Mouse (Mus musculus): ENCODE measurements around the gene Gtf3c2.
A peak's percentile ranks its signal among the peaks of the same experiment; 100 is the strongest.
"Not testable (repeated sequence)": the region's sequence is repeated elsewhere in the genome, so short reads cannot be mapped to it uniquely, and the experiment has no call there.

Gtf3c2 gene

DNA sequence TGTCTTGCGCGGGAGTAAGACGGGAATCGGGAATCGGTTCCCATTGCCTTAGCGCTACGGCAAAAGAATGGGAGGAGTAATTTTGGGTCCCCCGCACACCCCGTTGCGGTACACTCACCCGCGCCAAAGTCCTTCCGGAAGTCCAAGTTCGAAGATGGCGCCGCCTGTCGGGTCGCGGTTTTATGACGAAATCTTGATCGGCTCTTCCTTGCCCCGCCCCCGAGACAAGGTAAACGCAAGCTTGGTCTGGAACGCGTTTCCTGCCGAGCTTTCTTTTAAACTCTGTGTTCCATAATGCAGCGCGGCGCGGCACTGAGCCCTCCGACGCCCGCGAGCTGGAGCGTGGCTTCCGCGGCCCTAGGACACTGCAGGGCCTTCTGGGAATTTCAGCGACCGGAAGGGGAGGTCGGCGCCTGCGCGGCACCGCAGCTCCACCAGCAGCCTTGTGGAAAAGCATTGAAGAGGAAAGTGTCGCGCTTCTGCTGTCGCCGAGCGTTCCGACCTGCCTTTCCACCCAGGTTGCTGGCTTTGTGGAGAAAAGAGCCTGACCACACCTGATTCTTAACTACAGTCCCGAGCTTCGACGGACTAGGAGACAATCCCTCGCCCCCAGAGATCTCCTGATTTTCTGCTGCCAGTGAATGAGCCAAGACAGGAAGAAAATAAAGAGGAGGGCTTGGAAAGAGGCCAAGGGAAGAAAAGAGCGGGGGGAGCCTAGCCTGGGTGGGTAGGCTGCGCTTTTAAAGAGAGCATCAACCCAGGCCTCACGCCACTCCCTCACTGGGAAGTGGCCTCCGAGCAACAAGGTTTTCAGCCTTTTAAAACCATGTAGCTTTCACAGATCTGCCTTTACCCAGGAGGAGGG is at the start of gene Gtf3c2, which contains the start of gene Gm29609:
TSS of gene Gtf3c2 (minus strand) at position 379 of the 865 bp plus-strand sequence.
TSS of gene Gm29609 (minus strand) at position 146 of the 865 bp plus-strand sequence.
- peak; percentile 97 for DNase-seq

DNA sequence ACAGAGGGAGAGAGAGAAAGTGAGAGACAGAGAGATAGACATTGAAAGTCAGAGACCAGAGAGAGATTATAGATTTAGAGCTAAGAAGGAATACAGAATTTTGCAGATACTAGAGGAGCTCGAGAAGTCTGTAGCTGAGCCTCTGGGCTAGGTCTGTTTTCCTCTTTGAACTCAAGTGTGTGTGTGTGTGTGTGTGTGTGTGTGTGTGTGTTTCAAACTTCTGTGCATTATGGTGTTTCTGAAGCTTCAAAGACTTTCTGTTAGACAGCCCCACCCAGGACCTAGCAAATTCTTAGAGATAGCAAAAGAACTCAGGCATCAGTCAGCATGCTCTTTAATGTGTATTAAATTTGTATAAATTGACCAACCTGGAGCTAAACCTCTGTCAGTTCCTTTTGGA is 46.7 kb upstream of the Gtf3c2 start:
- DNase-seq = no peak

DNA sequence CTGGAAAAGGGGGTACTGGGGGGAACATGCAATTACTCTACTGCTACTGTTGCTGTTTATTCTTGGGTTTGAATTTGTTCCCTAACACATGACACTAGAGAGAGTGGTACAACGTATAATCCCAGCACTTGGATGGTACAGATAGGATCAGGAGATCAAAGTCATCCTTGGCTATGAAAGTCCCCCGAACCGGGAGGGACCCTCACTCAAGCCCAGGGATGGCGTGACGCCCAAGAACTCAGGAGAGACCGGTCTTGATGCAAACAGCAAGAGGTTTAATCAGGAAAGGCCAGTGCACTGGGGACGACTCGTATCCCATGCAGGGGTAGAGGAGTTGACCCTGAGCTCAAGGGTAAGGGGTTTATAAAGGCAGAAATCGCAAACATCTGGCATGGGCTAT is 42.8 kb upstream of the Gtf3c2 start:
- DNase-seq = peak; percentile 51

DNA sequence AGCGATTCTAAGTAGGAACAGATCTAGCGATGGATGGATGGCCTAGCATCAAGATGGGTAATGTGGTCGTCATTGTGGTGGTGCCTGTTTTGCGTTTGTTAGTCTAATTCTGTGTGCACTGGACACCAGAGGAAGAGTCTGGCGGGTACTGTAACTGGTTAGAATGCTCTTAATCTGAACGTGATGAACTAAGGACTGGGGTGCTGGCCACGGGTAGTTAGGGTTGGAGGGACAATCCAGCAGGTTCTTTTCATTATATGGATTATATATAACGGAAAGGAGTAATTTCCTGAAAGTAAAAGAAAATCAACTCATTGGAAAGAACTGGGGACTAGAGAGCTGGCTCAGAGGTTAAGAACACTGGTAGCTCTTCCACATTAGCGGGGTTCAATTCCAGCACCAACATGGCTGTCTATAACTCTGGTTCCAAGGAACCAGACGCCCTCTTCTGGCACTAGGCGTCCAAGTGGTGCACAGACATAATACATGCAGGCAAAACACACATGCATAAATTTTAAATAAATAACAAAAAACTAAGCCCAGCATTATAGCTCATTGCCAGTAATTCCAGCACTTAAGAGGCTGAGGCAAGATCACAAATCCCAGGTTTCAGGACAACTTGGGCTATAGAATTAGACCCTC is 41.5 kb upstream of the Gtf3c2 start:
- peak; percentile 49 for DNase-seq

DNA sequence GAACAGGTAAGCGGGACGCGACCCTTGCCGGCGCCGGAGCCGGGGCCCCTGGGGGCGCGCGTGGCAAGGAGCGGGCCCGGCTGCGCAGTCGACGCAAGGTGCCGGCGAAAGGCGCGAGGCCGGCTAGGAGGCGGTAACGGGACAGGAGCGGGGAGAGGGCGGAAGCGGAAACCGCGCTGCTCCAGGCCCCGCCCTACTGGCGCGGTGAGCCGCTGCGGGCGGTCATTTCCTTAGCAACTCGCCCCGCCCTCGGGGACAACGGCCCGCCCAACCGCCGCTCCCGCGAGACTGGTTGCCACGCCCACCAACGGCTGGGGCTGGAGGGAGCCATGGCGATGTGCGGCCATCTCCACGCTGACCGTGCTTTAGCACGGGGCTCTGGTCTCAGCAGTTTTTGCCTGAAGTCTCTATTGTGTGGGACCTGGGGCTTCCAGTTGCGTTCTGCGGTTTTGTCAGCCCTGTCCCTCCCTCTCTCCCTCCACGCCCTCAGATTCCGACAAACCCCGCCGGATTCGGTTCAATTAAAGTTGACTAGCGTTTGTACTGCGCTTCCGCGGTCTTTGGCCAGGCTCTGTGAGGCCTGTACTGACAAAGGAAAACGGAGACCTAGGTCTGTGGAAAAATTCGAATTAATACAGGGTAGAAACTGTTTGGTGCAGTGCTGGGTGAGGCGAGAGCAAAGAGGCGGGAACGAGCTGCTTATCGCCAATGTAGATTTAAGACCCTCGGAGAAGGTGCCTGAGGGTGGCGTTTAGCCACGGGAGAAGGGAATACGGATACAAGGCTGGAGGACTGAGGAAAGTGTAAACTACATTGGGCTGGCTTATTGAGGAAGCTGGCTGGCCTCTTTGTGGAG is 40.7 kb upstream of the Gtf3c2 start, which contains the start of gene Ppm1g:
TSS of gene Ppm1g (minus strand) at position 240 of the 856 bp plus-strand sequence.
- peak; percentile 93 for DNase-seq

DNA sequence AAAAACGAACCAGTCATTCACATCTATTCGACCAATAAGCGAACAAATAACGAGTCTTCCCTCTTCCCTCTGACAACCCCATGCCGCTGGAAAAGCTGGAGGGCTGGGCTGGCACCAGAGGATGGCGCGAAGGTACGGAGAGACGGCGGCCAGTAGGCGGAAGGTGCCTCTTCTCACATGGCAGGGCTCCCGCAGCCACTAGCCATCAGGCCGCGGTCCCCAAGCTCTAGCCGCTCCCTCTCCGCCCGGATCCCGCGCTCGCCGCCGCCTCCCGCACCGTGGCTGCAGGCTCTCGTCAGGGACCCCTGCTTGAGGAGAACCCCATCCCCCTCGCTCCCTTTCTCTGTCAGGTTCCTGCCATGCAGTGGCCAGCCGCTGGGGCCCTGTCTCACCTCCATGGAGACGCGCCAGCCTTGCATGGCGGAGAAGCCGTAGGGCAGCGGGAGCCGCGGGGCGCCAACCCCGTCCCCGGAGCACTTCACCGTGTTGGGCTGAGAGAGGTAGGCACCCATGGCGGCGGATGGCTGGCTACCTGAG is 40.0 kb upstream of the Gtf3c2 start:
- no peak for DNase-seq

DNA sequence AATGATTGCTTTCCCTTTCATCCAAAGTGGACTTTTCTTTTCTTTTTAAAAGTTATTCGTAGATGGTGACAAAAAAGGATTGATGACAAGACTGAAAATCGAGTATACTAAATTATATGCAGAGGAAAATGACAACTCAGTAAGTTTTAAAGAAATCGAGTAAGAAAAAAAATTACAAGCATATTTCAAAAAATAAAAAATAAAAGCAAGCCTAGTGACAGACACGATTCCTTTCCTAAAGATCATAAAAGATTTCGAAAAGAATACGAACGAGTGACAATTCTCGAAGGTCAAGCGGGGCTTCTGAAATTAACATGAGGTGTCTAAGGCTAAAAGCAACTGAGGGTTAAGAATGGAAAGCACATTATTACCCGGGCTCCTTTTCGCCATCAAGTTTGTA is 39.5 kb upstream of the Gtf3c2 start:
- no peak for DNase-seq

DNA sequence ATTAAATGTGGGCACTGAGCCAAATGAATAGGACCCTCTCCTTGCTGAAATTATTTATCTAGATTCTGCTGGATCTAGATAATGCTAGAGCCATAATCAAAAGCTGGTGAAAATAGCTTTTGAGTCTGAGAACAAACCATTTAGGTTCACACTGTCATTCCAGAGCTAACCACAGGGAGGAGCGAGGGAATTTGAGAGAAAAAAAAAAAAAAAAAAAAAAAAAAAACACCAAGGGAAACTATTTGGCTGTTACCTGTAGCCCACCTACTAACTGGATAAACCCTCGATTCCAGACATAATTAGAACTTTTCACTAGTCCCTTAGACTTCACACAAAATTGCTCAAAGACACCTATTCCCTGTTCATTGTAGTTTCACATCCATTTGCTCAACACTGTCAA is 39.1 kb upstream of the Gtf3c2 start:
- DNase-seq = peak; percentile 32

DNA sequence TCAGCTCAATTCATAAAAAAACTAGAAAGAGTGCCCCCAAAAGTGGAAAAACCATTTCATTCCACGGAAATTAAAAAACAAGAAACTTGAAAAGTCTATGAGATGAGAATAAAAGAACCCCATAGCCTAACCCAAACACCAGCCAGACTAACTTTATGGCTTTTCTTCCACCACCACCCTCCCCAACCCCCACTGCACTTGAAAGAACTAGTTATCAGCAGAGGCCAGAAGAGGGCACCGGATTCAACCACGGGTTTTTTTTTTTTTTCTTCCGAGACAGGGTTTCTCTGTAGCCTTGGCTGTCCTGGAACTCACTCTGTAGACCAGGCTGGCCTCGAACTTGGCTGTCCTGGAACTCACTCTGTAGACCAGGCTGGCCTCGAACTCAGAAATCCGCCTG is 38.4 kb upstream of the Gtf3c2 start:
- DNase-seq = no peak

DNA sequence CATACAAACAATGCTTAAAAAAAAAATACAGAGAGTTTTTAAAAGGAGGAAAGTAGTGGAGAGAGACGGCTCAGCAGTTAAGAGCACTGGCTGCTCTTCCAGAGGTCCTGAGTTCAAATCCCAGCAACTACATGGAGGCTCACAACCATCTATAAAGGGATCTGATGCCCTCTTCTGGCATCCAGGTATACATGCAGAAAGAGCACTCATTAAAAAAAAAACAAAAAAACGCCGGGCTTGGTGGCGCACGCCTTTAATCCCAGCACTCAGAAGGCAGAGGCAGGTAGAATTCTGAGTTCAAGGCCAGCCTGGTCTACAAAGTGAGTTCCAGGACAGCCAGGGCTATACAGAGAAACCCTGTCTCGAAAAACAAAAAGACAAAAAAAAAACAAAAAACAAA is 36.6 kb upstream of the Gtf3c2 start:
- DNase-seq = not testable (repeated sequence)

DNA sequence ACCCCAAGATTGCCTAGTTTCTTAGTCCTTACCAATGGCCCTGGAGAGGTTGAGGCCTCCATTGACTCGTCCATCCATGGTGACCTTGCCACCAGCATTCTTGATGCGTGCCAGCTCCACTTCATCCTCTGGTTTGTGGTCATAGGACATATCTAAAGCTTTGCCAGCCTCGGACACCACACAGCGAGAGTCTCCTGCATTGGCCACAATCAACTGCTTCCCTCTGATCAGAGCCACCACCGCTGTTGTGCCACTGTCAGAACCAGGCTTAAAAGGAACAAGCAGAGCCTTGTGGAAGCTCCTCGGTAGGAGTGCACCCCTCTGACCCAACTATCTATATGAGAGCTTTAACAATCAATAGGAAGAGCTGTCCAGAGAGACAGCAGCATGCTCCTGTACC is 24.5 kb upstream of the Gtf3c2 start:
- DNase-seq = no peak

DNA sequence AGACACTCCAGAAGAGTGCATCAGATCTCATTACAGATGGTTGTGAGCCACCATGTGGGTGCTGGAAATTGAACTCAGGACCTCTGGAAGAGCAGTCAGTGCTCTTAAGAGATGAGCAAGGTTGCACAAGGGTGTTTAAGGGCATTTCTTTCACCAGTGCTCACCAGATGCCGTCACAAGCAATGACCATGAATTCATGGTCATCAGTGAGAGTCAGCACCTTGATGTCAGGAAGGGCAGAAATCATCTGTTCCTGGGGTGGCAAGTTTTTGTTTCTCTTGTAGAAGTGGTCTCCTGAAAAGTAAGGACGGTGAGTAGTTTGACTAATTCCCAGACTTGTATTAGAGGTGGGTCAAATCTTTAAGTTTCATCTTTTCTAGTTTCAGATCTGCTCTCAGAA is 23.9 kb upstream of the Gtf3c2 start:
- DNase-seq = no peak

DNA sequence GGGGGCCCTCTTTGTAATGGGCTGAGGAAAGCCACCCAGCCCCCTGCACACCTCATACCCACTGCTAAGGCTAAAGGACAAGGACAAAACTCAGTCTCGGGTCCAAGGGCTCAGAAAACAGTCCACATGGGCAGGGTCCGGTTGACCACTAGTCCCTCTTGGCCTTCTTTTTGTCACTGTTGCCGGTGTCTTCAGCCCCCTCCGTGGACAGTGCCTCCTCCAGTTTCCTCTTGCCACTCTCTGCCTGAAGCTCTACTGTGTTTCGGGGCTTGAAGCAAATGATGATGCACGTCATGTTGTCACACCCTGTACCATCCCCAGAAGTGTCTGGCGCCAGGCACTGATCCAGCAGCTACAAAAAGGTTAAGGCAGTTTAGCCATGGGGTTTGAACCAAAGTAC is 23.0 kb upstream of the Gtf3c2 start:
- DNase-seq = no peak

DNA sequence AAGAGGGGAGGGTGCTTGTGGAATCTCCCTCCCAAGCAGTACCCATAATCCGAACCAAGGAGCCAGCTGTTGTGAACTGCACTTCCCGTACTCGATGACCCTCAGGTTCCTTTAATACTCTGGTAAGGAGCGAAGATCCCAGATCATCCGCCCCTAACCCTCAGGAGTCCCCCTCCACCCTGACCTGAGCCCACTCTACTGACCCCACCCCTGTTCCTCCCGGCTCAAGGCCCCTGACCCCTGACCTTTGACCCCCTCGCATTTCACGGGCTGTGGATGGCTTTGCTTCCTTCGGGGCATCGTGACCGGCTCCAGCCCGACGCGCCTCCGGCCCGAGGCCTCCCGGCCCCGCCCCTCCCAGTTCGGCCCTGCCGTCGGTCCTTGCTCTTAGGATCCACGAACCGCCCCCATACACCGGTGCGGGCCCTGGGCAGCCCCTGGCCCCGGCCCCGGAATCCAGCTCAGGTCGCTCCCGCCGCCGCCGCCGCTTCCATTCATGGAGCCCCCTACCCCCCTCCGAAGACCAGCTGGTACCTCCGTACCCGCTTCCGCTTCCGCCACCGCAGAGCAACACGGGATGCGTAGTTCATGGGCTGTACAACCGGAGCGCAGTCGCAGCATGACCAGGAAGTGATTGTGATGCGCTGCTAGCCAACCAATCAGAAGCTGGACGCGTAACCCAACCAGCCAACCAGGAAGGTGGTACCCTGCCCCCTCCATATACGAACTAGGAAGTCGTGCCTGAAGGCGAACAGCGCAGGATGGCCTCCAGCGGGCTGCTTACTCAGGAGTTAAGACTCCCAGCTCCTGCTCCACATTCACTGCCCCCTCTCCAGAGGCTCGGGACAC is 22.0 kb upstream of the Gtf3c2 start, which contains the start of gene Zfp513:
TSS of gene Zfp513 (minus strand) at position 562 of the 849 bp plus-strand sequence.
- DNase-seq = peak; percentile 98

DNA sequence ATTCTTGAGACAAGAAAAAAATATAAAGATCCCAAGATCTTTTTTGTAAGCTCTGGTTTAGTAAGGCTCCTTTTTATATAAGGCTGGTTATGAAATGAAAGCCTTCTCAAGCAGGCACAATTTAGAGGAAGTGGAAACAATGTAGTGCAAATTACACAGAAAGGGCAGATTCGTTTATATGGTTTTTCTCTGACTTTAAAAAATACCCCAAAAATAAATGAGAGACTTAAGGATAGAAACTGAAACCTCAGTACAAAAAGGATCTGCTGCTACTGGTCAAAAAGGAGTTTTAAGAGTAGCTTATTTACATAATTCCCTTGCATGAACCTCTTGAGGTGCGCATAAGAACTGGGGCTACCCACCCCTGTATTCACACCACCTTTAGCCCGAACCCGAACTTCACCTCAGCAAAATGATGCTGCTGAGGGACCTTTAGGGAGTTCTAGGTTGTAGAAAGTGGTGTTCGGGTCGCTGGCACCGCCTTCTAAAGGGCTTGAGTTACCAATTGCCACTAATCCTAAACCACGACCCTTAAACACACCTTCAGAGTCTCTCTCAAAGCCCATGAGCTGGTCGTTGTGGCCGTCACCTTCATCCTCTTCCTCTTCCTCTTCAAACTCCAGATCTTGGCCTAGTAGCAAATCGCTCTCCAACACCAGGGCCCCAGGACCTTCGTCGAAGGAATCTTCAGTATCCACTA is 21.2 kb upstream of the Gtf3c2 start:
- DNase-seq = no peak

DNA sequence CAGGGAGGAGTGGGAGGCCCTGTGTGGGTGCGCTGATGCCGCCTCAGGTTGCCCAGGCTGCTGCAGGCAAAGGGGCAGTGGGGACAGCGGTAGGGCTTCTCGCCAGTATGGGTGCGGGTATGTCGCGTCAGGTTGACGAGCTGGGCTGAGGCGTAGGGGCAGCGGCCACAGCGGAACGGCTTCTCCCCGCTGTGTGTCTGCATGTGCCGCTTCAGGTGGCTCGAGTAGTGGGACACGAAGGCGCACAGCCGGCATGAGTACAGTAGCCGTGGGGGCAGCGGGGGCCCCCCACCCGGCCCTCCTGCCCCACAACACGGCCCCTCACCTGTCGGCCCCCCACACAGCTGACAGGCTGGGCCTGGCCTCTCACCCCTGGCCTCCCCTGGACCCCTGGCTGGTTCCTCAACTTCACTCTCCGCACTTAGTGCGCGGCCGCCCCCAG is 20.4 kb upstream of the Gtf3c2 start:
- DNase-seq = no peak

DNA sequence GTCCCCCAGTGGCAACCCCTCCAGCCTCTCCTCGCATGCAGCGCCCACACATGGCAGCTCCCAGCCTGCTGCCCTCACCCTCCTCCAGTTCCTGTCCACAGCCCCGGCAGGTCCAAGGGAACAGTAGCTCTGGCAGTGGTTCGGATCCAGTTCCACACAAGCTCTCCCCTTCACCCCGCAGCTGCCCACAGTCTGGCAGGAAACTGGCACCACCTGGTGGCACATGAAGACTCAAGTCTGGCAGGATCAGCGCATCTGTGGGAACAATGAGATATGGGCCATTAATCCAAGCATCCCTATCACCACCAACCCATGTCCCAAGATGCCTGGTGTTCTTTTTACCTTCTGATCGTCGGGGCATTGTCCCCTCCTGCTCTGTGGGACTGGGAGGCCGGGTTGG is 19.9 kb upstream of the Gtf3c2 start:
- DNase-seq = no peak

DNA sequence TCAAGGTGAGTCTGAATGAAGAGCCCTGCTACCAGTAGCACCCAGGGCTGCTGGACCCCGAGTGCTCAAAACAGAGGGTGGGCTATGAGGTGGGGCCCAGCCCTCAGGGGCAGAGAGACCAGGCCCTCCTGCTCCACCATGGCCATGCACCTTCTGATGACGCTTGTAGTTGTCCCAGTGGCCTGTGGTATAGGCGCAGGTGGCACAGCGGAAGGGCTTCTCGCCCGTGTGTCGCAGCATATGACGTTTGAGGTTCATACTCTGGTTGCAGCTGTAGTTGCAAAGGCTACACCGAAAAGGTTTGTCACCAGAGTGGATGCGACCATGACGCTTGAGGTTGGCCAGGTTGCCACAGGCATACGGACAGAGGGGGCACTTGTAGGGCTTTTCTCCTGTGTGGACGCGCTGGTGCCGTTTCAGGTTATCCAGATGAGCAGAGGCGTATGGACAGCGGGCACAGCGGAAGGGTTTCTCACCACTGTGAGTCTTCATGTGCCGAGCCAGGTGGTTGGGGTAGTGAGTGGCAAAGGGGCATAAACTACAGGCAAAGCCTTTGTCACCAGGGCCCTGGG is 19.5 kb upstream of the Gtf3c2 start:
- DNase-seq = no peak

DNA sequence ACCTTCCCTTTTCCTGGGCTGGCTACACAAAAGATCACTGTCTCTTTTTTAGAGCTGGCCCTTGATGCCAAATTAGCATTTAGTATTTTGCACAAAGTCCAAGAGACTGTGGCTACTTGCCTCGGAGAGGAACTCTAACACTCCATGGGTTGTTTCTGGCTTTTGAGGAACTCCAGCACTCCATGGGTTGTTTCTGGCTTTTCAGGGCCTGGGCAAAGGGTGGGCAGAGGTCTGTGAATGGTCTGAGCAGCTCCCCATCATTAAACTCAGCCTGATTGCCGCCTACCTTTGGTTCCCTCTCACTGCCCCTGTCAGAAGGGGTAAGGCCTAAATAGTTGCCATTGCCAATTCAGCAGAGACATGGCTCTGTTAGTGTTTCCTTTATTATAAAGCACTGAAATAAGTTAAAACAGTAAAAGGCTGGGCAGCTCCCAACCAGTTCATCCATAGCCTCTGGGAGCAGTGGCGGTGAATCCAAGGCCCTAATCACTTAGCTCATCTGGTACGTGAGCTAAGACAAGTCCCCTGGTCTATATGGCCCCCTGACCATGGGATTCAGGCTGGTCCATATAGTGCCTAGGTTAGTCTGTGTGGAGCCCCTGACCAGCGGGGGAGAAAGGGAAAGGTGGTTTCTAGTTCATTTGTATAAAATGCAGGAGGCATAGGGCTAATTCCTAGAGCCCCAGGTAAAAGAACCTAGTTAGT is 18.8 kb upstream of the Gtf3c2 start:
- no peak for DNase-seq

DNA sequence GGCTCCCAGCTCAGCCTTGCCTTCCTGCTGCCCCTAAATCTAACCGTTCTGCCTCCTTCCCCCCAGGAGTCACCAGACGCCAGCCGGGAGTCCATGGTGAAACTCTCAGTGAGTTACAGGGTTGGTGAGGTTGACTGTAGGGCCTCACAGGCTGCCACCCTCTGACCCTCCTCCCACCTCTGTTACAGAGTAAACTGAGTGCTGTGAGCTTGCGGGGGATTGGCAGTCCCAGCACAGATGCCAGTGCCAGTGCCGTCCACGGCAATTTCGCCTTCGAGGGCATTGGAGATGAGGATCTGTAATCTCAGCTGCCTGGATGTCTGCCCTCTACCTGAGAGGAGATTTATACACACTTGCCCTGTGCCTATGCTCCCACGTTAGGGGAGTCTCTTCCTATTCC is 18.2 kb upstream of the Gtf3c2 start:
- DNase-seq = no peak

Measured in cerebellum, adult 9-10 months (tissue).